Mouse (Mus musculus): ENCODE results near the gene Opalin.

- TF ChIP-seq CTCF (IDR thresholded peaks at IDR 0.05; ENCODE audit: low read depth) (no peak), EP300 (IDR thresholded peaks at IDR 0.05; ENCODE audit: low read depth) (no peak)
Observed at GRCm38 (mm10) chr19:41027024-41027423, 49.9 kb downstream of the Opalin start.
